Mouse (Mus musculus) spleen, embryonic (tissue): ENCODE measurements around the gene Spr.
"Not testable (repeated sequence)": the region's sequence is repeated elsewhere in the genome, so short reads cannot be mapped to it uniquely, and the experiment has no call there.

ENCODE experiments used
- CTCF ChIA-PET: fragments of 350-600 bp; sonication (Branson Sonifier 250); formaldehyde crosslinking; loops from one replicate; lab custom pipeline; 2022; lab: Charles Lee

Gene Spr

GRCm38 (mm10) chr6:85137217-85138035 is at the start of gene Spr:
Gene Spr, minus strand, starts transcription at chr6:85137766.
- CTCF ChIA-PET: no interaction called here

DNA sequence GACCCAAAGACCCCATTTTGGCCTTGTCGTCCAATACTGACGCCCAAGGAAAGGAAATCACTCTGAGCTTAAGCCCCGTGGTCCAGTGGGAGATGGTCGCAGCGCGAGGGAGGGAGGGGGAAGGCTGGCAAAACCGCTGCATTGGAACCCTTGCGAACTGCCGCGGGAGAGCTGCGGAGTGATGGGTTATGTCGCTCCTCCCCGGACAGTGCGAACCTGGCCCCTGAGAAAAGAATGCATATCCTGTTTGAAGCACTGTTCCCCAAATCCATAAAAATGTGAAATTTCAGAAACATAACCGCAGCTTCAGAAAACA is 49.1 kb upstream of the Spr start:
- CTCF ChIA-PET: no interaction called here

- CTCF ChIA-PET: no interaction called here
Measured at GRCm38 (mm10) chr6:85186033-85186743, 48.6 kb upstream of the Spr start.

- CTCF ChIA-PET: no interaction called here
Measured at GRCm38 (mm10) chr6:85183951-85184350, 46.4 kb upstream of the Spr start.

- CTCF ChIA-PET: no interaction called here
Measured at GRCm38 (mm10) chr6:85180036-85180435, 42.5 kb upstream of the Spr start.

DNA sequence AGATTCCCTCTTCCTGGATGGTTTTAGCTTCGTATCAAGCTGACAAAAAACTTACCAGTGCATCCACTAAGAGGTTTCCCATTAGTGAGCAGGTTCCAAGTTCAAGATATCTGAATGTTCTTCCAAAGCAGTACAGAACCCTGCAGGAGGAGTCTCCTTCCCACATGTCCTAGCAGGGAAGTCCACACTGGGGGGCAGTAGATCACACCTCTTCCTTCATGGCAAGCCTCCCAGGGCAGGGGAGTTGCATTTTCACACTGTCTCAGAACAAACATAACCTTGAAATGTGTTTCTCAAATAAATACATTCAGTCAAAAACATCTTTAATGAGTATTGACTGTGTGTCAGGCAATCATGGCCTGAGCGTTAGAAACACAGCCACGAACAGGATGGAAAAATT is 42.0 kb upstream of the Spr start:
- CTCF ChIA-PET: no interaction called here

DNA sequence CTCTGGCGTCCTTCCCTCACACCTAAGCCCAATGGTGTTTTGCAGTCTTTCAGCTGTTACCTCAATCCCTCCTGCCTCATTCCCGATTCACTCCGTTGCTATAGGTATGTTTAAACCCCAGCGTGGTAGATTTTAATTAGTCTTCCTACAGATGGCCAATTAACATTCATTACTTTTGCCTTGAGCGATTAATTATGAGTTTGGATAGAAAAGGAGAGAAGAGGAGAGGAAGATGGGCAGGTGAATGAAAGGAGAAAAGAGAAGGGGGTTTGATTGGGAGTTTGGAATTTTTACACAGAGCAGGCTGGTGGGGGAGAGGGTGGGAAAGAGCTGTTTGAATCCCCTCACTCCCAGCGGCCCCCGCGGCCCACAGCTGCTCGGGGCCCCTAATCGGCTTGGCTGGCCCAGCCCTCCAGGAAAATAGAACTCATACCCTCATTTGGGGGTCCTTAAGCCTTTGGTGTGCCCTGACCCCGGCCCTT is 27.9 kb upstream of the Spr start:
- CTCF ChIA-PET: no interaction called here

GRCm38 (mm10) chr6:85160201-85160923 is 22.8 kb upstream of the Spr start:
- CTCF ChIA-PET: no interaction called here

DNA sequence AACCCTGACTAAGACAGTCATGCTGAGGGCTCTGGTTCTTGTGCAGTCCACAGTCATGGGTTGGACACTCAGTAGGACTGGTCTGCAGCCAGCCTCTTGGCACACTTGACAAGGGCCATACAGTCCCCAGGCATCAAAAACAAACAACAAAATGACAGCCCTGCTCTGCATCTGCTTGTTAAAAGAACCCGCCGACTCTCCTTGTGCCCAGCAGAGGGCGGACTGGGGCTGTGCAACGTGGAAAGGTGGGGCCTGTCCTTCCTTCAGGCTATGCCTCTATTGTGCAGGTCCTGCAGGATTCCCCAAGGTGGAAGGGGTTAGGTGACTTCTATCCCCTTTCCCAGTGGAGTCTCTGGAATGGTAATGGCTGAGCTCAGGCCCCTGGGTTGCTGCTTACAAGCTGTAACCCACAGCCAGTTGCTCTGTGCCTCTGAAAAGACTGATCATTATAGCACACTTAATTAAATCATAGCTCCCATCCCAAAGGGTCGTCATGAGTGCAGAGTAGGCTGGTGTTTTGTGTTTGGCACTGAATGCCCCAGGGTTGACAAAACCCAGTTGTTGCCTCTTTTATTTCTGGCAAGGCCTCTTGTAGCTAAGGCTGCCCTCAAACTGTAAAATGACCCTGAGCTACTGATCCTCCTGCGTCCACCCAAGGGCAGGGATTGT is 21.7 kb upstream of the Spr start:
- CTCF ChIA-PET: not testable (repeated sequence)

- CTCF ChIA-PET: not testable (repeated sequence)
Measured at GRCm38 (mm10) chr6:85158040-85158804, 20.7 kb upstream of the Spr start.

DNA sequence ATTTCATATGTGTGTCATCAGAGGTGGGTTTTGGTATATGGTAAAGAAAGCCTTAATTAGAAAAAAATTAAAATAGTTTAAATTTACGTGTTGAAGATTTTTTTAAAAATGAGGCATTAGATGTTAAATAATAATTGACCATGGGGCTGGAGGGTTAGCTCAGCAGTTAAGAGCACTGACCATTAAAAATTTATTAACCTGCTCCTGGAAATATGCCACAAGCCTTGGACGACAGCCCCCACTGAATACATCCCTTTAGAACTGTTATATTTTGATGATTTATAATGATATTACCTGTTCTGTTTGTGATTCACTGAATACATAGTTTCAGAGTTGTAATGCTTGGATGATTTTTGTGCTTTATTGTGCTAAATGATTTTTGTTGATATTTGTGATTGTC is 19.0 kb upstream of the Spr start:
- CTCF ChIA-PET: not testable (repeated sequence)

DNA sequence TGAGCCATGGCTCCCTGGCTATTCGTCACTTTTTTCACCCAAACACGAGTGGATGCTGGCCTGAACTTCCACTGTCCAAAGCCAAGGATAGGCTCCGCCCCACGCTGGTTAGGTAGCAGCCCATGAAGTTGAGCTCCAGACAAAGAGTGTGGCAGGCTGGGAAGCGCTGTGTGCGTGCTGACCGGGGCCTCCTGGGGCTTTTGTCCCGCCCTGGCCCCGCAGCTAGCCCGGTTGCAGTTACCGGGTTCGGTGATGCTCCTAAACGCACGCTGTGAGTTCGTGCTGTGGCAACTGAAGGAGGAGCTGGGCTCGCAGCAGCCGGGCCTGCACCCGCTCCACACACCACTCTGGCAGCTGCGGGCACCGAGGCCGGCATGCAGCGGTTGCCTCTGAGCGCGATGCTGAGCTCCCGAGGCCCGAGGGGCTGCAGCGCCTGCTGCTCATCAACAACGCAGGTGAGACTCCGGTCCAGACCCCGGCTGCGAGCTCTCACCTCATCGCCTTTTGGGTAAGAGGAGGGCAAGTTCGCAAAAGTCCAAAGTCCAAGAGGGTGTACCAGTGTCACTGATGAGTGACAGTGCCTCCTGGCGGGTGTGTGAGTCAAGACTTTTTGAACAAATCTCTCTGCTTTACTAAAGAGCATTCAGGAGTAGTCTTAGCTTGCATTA is 17.4 kb upstream of the Spr start:
- CTCF ChIA-PET: no interaction called here

GRCm38 (mm10) chr6:85153970-85154540 is 16.5 kb upstream of the Spr start:
- CTCF ChIA-PET: no interaction called here

GRCm38 (mm10) chr6:85150386-85150785 is 12.8 kb upstream of the Spr start:
- CTCF ChIA-PET: no interaction called here

DNA sequence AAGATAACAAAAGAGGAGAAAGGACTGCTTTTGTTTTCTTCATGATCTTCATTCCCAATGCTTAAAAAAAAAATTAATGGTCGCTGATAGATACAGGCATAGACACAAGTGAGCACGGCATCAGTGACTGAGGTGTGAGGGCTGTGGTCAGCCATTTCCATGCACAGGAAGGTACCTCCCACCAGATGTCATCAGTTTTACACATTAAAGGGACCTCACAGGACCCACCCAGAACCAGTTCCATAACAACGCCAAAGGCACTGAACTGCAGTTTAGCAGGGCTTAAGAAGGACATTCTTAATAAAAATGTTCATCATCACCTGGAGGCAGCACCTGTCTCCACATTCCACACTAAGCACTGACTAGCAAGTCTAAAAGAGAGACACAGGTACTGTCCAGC is 10.1 kb upstream of the Spr start:
- CTCF ChIA-PET: no interaction called here

DNA sequence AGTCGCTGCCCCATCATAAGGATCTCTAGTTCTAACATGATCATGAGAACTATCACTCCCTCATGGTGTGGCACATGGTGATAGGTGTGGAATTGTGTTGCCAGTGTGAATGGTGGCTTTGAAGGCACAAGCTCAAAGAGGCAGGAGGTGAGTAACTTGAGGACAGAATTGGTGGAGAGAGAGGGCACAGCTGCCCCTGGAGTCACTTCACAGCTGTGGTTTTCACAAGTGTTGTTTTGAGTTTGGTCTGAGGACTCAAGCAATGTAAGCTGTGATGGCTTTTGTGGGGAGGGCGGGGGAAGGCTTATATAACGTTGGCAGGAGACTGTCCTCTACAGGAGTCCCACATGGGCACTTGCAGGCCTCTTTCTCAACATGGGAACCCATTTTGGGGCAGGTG is 6.9 kb upstream of the Spr start:
- CTCF ChIA-PET: no interaction called here

GRCm38 (mm10) chr6:85141013-85141412 is 3.4 kb upstream of the Spr start:
- CTCF ChIA-PET: not testable (repeated sequence)

DNA sequence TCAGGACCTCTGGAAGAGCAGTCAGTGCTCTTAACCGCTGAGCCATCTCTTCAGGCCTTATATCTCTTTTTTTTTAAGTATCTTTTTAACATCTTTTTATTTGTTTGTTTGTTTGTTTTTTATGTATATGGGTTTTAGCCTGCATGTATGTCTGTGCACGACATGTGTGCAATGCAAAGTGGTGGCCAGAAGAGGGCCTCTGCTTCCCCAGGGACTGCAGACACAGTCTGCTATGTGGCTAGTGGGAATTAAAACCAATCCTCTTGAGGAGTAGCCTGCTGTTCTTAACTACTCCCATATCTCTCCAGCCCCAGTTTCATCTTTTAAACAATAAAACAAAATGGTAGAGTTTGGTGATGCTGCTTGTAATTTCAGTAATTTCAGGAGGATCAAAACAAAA is 2.0 kb upstream of the Spr start:
- CTCF ChIA-PET: no interaction called here

GRCm38 (mm10) chr6:85136784-85137183 is 782 bp downstream of the Spr start:
- CTCF ChIA-PET: interaction anchor here (0.6 kb wide), 1 partner anchor 1231 kb away, joined by 8 read pairs; no protein-coding TSS in a partner anchor

GRCm38 (mm10) chr6:85132794-85133193 is 4.8 kb downstream of the Spr start:
- CTCF ChIA-PET: interaction anchor here (0.7 to 0.8 kb wide), 2 partner anchors 95 to 380 kb away, joined by 3 read pairs; no protein-coding TSS in a partner anchor
